Mouse (Mus musculus) kidney, adult 11 months (tissue): ENCODE measurements around the gene Gm29797.

Source experiments
- DNase-seq: peaks from one replicate; pipeline ENCODE4 v3.0.0; 2022

Gene Gm29797

GRCm38 (mm10) chr2:181706668-181707067 lies 49.8 kb downstream of the Gm29797 start:
- DNase-seq = no peak
